ENCODE assay signal across 8 mouse cellular contexts in genomic region chr3:96938738-96939137, GRCm38 (mm10). TPM values are rescaled to one million over a fixed set of nuclear protein-coding genes. Genes with fewer than 3 reads are reported as not detected.
DNase-seq lines count a peak whose midpoint lies in the region; ATAC-seq and TF ChIP-seq lines count a peak whose summit lies in the region.

No protein-coding gene starts in this region.

- no peaks in the 10 kb centered on the region; the same call in 1 of the 2 replicates for H3K27me3 ChIP-seq in forebrain, embryonic 12.5 days
- H3K27me3 ChIP-seq in heart, postnatal 0 days (ENCODE audit: control insufficient read depth, insufficient read depth, low read length), result 0 out of 2 replicates have a peak, but pooled peaks cover 3% of the 10 kb centered on the region

- H3K4me1 ChIP-seq in forebrain, embryonic 12.5 days, result peaks cover 16% of the 10 kb centered on the region
- H3K4me1 ChIP-seq in heart, postnatal 0 days (ENCODE audit: control insufficient read depth, insufficient read depth), result no peaks in the 10 kb centered on the region

- H3K4me2 ChIP-seq in forebrain, embryonic 12.5 days, result peak overlapping the region; percentile 39
- peak overlapping the region; percentile 38; the same call in 1 of the 2 replicates for H3K4me2 ChIP-seq in heart, postnatal 0 days (ENCODE audit: low read depth, low read length)

- DNase-seq in brain, embryonic 18.5 days (ENCODE audit: low read depth, low spot score), result peak; percentile 78
- DNase-seq in heart, postnatal 0 days (ENCODE audit: low spot score), result peak; percentile 80
- DNase-seq in kidney, postnatal 36 days, result peak; percentile 77 to 92
- DNase-seq in lung, adult 18-20 months, result peak; percentile 81 to 82
- DNase-seq in testis, postnatal 14 days (ENCODE audit: low spot score), result peak; percentile 43

- no peaks in the 10 kb centered on the region for H3K9me3 ChIP-seq in forebrain, embryonic 12.5 days
- H3K9me3 ChIP-seq in heart, postnatal 0 days (replicated peaks; ENCODE audit: control insufficient read depth, low read length), result peaks cover 4% of the 10 kb centered on the region; the same call in 1 of the 2 replicates

- ATAC-seq in CD4-positive, CD25-positive, alpha-beta regulatory T cell, adult 4 months, result peak; percentile 72
- ATAC-seq in forebrain, embryonic 12.5 days (ENCODE audit: low FRiP score), result peak; percentile 75
- peak; percentile 75 for ATAC-seq in heart, postnatal 0 days (ENCODE audit: insufficient read depth, low read depth)
- peak; percentile 41; the same call in 1 of the 2 replicates for ATAC-seq in neutrophil, adult 5-6 weeks (ENCODE audit: extremely low read depth, insufficient number of reproducible peaks, low FRiP score, poor library complexity, severe bottlenecking)

- 10% methylated on average over 11 of the region's 11 CpGs for WGBS in forebrain, embryonic 12.5 days
- WGBS in heart, postnatal 0 days, result 6% methylated on average over 11 of the region's 11 CpGs

- no peaks in the 10 kb centered on the region for H3K36me3 ChIP-seq in forebrain, embryonic 12.5 days (replicated peaks)
- no peaks in the 10 kb centered on the region for H3K36me3 ChIP-seq in heart, postnatal 0 days (replicated peaks; ENCODE audit: control insufficient read depth, insufficient read depth, low read length)

- TF ChIP-seq EP300 in heart, postnatal 0 days (IDR thresholded peaks at IDR 0.05; ENCODE audit: low read depth), result no peak

- no peak overlapping the region; the same call in 1 of the 2 replicates for H3K9ac ChIP-seq in forebrain, embryonic 12.5 days
- H3K9ac ChIP-seq in heart, postnatal 0 days (replicated peaks; ENCODE audit: low read depth, low read length), result no peak overlapping the region

- TF ChIP-seq CTCF in heart, postnatal 0 days (IDR thresholded peaks at IDR 0.05; ENCODE audit: low read depth), result peak; percentile 99

- H3K4me3 ChIP-seq in forebrain, embryonic 12.5 days (replicated peaks), result peak overlapping the region; percentile 23
- no peak overlapping the region for H3K4me3 ChIP-seq in heart, postnatal 0 days (ENCODE audit: low read depth, low read length)

- H3K27ac ChIP-seq in forebrain, embryonic 12.5 days, result no peak overlapping the region
- H3K27ac ChIP-seq in heart, postnatal 0 days (ENCODE audit: low read depth), result no peak overlapping the region

RNA-seq across cellular contexts. Expression of gene Gja8, which starts 12.9 kb away (rescaled TPM):
- polyA plus RNA-seq in CD4-positive, CD25-positive, alpha-beta regulatory T cell, adult 4 months (2017; shearing (Covaris generic)), result not detected
- polyA plus RNA-seq in forebrain, embryonic 12.5 days (2016; fragmentation: Nextera tagmentation; extraction: Ambion mirVana), result 0.03 TPM in 1 of 2 replicates, not detected in the other
- not detected in 2 replicates for total RNA-seq in heart, postnatal 0 days (2014; rRNA removed; ENCODE audit: low replicate concordance)
- polyA plus RNA-seq in heart, postnatal 0 days (2015; fragmentation: Nextera tagmentation; extraction: Ambion mirVana), result not detected in 2 replicates
- not detected in 2 replicates for total RNA-seq in neutrophil, adult 5-6 weeks (2017)

RNA-seq across cellular contexts. Expression of gene Gpr89, which starts 33.6 kb away (rescaled TPM):
- 10 to 100 TPM; 30.1 to 39.6 TPM for polyA plus RNA-seq in CD4-positive, CD25-positive, alpha-beta regulatory T cell, adult 4 months (2017; shearing (Covaris generic))
- 38.2 and 42.8 TPM in 2 replicates for polyA plus RNA-seq in forebrain, embryonic 12.5 days (2016; fragmentation: Nextera tagmentation; extraction: Ambion mirVana)
- total RNA-seq in heart, postnatal 0 days (2014; rRNA removed; ENCODE audit: low replicate concordance), result 16.0 and 30.0 TPM in 2 replicates
- 21.4 and 21.7 TPM in 2 replicates for polyA plus RNA-seq in heart, postnatal 0 days (2015; fragmentation: Nextera tagmentation; extraction: Ambion mirVana)
- total RNA-seq in neutrophil, adult 5-6 weeks (2017), result 6.5 and 7.7 TPM in 2 replicates

RNA-seq across cellular contexts. Expression of gene Gja5, which starts 34.2 kb away (rescaled TPM):
- polyA plus RNA-seq in CD4-positive, CD25-positive, alpha-beta regulatory T cell, adult 4 months (2017; shearing (Covaris generic)), result not detected
- 2.9 and 3.8 TPM in 2 replicates for polyA plus RNA-seq in forebrain, embryonic 12.5 days (2016; fragmentation: Nextera tagmentation; extraction: Ambion mirVana)
- 67.6 and 87.1 TPM in 2 replicates for total RNA-seq in heart, postnatal 0 days (2014; rRNA removed; ENCODE audit: low replicate concordance)
- 67.5 and 69.2 TPM in 2 replicates for polyA plus RNA-seq in heart, postnatal 0 days (2015; fragmentation: Nextera tagmentation; extraction: Ambion mirVana)
- not detected in 2 replicates for total RNA-seq in neutrophil, adult 5-6 weeks (2017)

Comparison
In these comparisons a context has a peak if more than half of its experiments do, and no peak if none do; other contexts are left out.
1. RNA of gene Gja5, which starts 34.2 kb away (polyA plus RNA-seq): 67.5 to 69.2 TPM in heart, postnatal 0 days; 2.9 to 3.8 TPM in forebrain, embryonic 12.5 days and not detected in CD4-positive, CD25-positive, alpha-beta regulatory T cell, adult 4 months; every median in the first group is over 10 times any median in the second.
2. Peak in every context shown above with its lines, with median percentiles within 50 percentile points of each other: ATAC-seq and DNase-seq.